Mouse (Mus musculus) forebrain, embryonic 14.5 days (tissue): ENCODE data around the gene Samd8. TPM values are rescaled to one million over a fixed set of nuclear protein-coding genes. Genes with fewer than 3 reads are reported as not detected.

Source experiments
- ATAC-seq: fragments of 200-750 bp; cut with Nextera tagmentation; 2 replicates; pipeline ENCODE4 v1.8.0; 2017; ENCODE audit warnings: mild to moderate bottlenecking, moderate library complexity
- DNase-seq: peaks from one replicate; pipeline ENCODE4 v3.0.0-alpha.2; 2015; ENCODE audit warnings: low spot score
- H3K27ac ChIP-seq: fragments of 300-500 bp; sonication (generic); 2 replicates; pipeline ENCODE4 v1.5.1; 2014; ENCODE audit warnings: low read depth, mild to moderate bottlenecking, control low read depth, low read length, moderate library complexity
- H3K27me3 ChIP-seq: fragments of 300-500 bp; sonication (generic); replicated peaks from 2 replicates; pipeline ENCODE4 v1.6.1; 2014; ENCODE audit warnings: low read length, control low read depth, mixed read lengths; ENCODE audit not compliant: control insufficient read depth, insufficient read depth
- H3K36me3 ChIP-seq: fragments of 300-500 bp; sonication (generic); 2 replicates; pipeline ENCODE4 v1.6.1; 2014; ENCODE audit warnings: low read length, control low read depth; ENCODE audit not compliant: control insufficient read depth, insufficient read depth
- H3K4me1 ChIP-seq: fragments of 300-500 bp; sonication (generic); 2 replicates; pipeline ENCODE4 v1.6.1; 2014; ENCODE audit warnings: antibody characterized with exemption, low read length, control low read depth; ENCODE audit not compliant: control insufficient read depth, insufficient read depth
- H3K4me2 ChIP-seq: fragments of 300-500 bp; sonication (generic); 2 replicates; pipeline ENCODE4 v1.6.1; 2014; ENCODE audit warnings: mild to moderate bottlenecking, control low read depth, low read length
- H3K4me3 ChIP-seq: fragments of 300-500 bp; sonication (generic); 2 replicates; pipeline ENCODE4 v1.5.1; 2014; ENCODE audit warnings: low read depth, low read length, control low read depth
- H3K9ac ChIP-seq: fragments of 300-500 bp; sonication (generic); 2 replicates; pipeline ENCODE4 v1.6.1; 2014; ENCODE audit warnings: mild to moderate bottlenecking, low read length, control low read depth, moderate library complexity
- H3K9me3 ChIP-seq: fragments of 300-500 bp; sonication (generic); replicated peaks from 2 replicates; pipeline ENCODE4 v1.6.1; 2016; ENCODE audit warnings: low read length, control low read depth, mixed read lengths; ENCODE audit not compliant: control insufficient read depth
- WGBS: fragments of 180-500 bp; shearing (Covaris S2); extraction: QIAGEN DNeasy Blood & Tissue Kit; methylation state at CpG from one replicate; pipeline ENCODE4 v1.1.7; 2014; 5-methylcytosine and 5-hydroxymethylcytosine counted together
- polyA plus RNA-seq: library from polyadenylated mRNA; unstranded; fragments of >200 nt; fragmentation: Nextera tagmentation; extraction: Ambion mirVana; gene quantifications from 2 replicates; pipeline ENCODE4 v1.2.1, GENCODE M21; 2014

Samd8 gene
- polyA plus RNA-seq, 1 experiment from 2014 or later = 18.9 TPM

- peak; percentile 73 for DNase-seq
- ATAC-seq = no peak
- Histone ChIP-seq H3K9me3 (no peaks in the 10 kb centered on the region), H3K27ac (no peak overlapping the region), H3K4me3 (no peak overlapping the region), H3K9ac (no peak overlapping the region), H3K27me3 (no peaks in the 10 kb centered on the region), H3K4me2 (no peak overlapping the region), H3K36me3 (no peaks in the 10 kb centered on the region), H3K4me1 (no peaks in the 10 kb centered on the region)
- WGBS = 25% methylated on average over 14 of the region's 14 CpGs
Measured at GRCm38 (mm10) chr14:21812590-21813162, 62.3 kb downstream of the Samd8 start.

GRCm38 (mm10) chr14:21813216-21813615, 62.9 kb downstream of the Samd8 start:
- H3K4me2 ChIP-seq = no peak overlapping the region
- no peaks in the 10 kb centered on the region for H3K27me3 ChIP-seq
- WGBS = 91% methylated on average over 4 of the region's 4 CpGs
- no peaks in the 10 kb centered on the region for H3K36me3 ChIP-seq
- H3K27ac ChIP-seq = no peak overlapping the region
- H3K9ac ChIP-seq = no peak overlapping the region
- no peaks in the 10 kb centered on the region for H3K9me3 ChIP-seq
- no peak for ATAC-seq
- DNase-seq = no peak
- no peak overlapping the region for H3K4me3 ChIP-seq
- H3K4me1 ChIP-seq = no peaks in the 10 kb centered on the region

- Histone ChIP-seq H3K36me3 (no peaks in the 10 kb centered on the region), H3K4me3 (no peak overlapping the region), H3K27ac (no peak overlapping the region), H3K27me3 (no peaks in the 10 kb centered on the region), H3K4me2 (no peak overlapping the region), H3K9ac (no peak overlapping the region), H3K9me3 (no peaks in the 10 kb centered on the region), H3K4me1 (no peaks in the 10 kb centered on the region)
- DNase-seq (no peak), ATAC-seq (no peak)
- WGBS = 82% methylated on average over 3 of the region's 3 CpGs
Measured at GRCm38 (mm10) chr14:21813847-21814246, 63.5 kb downstream of the Samd8 start.

GRCm38 (mm10) chr14:21814606-21815005, 64.3 kb downstream of the Samd8 start:
- H3K4me1 ChIP-seq = no peaks in the 10 kb centered on the region
- DNase-seq = no peak
- no peak for ATAC-seq
- no peak overlapping the region for H3K27ac ChIP-seq
- H3K4me2 ChIP-seq = no peak overlapping the region
- no peaks in the 10 kb centered on the region for H3K27me3 ChIP-seq
- H3K9me3 ChIP-seq = no peaks in the 10 kb centered on the region
- H3K4me3 ChIP-seq = no peak overlapping the region
- no peak overlapping the region for H3K9ac ChIP-seq
- no peaks in the 10 kb centered on the region for H3K36me3 ChIP-seq
- WGBS = 95% methylated on average over 4 of the region's 4 CpGs

- H3K36me3 ChIP-seq = no peaks in the 10 kb centered on the region
- H3K4me2 ChIP-seq = no peak overlapping the region
- H3K4me3 ChIP-seq = no peak overlapping the region
- H3K9ac ChIP-seq = no peak overlapping the region
- DNase-seq = no peak
- no peaks in the 10 kb centered on the region for H3K9me3 ChIP-seq
- 67% methylated on average over 3 of the region's 3 CpGs for WGBS
- H3K4me1 ChIP-seq = no peaks in the 10 kb centered on the region
- no peak overlapping the region for H3K27ac ChIP-seq
- H3K27me3 ChIP-seq = no peaks in the 10 kb centered on the region
- ATAC-seq = no peak
Measured at GRCm38 (mm10) chr14:21816255-21816654, 65.9 kb downstream of the Samd8 start.

GRCm38 (mm10) chr14:21817453-21817852, 67.1 kb downstream of the Samd8 start:
- DNase-seq = no peak
- Histone ChIP-seq H3K27me3 (no peaks in the 10 kb centered on the region), H3K4me2 (no peak overlapping the region)

GRCm38 (mm10) chr14:21820880-21821505, 70.7 kb downstream of the Samd8 start:
- WGBS = 88% methylated on average over 4 of the region's 4 CpGs
- H3K27me3 ChIP-seq = no peaks in the 10 kb centered on the region
- no peak overlapping the region for H3K27ac ChIP-seq
- H3K9ac ChIP-seq = no peak overlapping the region
- no peaks in the 10 kb centered on the region for H3K4me1 ChIP-seq
- no peaks in the 10 kb centered on the region for H3K9me3 ChIP-seq
- no peak overlapping the region for H3K4me3 ChIP-seq
- no peak for ATAC-seq
- H3K36me3 ChIP-seq = no peaks in the 10 kb centered on the region
- no peak overlapping the region for H3K4me2 ChIP-seq
- no peak for DNase-seq

More at GRCm38 (mm10) chr14:21817453-21817852, 67.1 kb downstream of the Samd8 start:
- Histone ChIP-seq H3K36me3 (no peaks in the 10 kb centered on the region), H3K27ac (no peak overlapping the region), H3K4me1 (no peaks in the 10 kb centered on the region), H3K9ac (no peak overlapping the region), H3K4me3 (no peak overlapping the region), H3K9me3 (no peaks in the 10 kb centered on the region)
- no peak for ATAC-seq
- WGBS = 48% methylated on average over 4 of the region's 4 CpGs

- DNase-seq = no peak
- Histone ChIP-seq H3K4me2 (no peak overlapping the region), H3K27ac (no peak overlapping the region), H3K9me3 (no peaks in the 10 kb centered on the region), H3K27me3 (no peaks in the 10 kb centered on the region), H3K4me3 (no peak overlapping the region), H3K36me3 (no peaks in the 10 kb centered on the region), H3K4me1 (no peaks in the 10 kb centered on the region), H3K9ac (no peak overlapping the region)
- 65% methylated on average over 7 of the region's 7 CpGs for WGBS
- no peak for ATAC-seq
Measured at GRCm38 (mm10) chr14:21822307-21822706, 72.0 kb downstream of the Samd8 start.

GRCm38 (mm10) chr14:21822795-21823374, 72.6 kb downstream of the Samd8 start:
- Histone ChIP-seq H3K27me3 (no peaks in the 10 kb centered on the region), H3K9me3 (no peaks in the 10 kb centered on the region), H3K4me2 (no peak overlapping the region), H3K4me3 (no peak overlapping the region), H3K9ac (no peak overlapping the region), H3K27ac (no peak overlapping the region), H3K36me3 (no peaks in the 10 kb centered on the region), H3K4me1 (no peaks in the 10 kb centered on the region)
- no peak for ATAC-seq
- DNase-seq = peak; percentile 31
- WGBS = 72% methylated on average over 7 of the region's 7 CpGs
